Mouse (Mus musculus): ENCODE data around the gene Zglp1. TPM values are rescaled to one million over a fixed set of nuclear protein-coding genes. Genes with fewer than 3 reads are reported as not detected.
A peak's percentile ranks its signal among the peaks of the same experiment; 100 is the strongest.
"Not testable (repeated sequence)": the region's sequence is repeated elsewhere in the genome, so short reads cannot be mapped to it uniquely, and the experiment has no call there.

Gene Zglp1
- total RNA-seq, 2 experiments from 2014 or later, result 10.2 TPM; not detected in 1

- no peak for ATAC-seq (replicated peaks; ENCODE audit: low FRiP score, low TSS enrichment, poor library complexity, severe bottlenecking)
Observed at GRCm38 (mm10) chr9:21074173-21074572, 7.3 kb upstream of the Zglp1 start.

DNA sequence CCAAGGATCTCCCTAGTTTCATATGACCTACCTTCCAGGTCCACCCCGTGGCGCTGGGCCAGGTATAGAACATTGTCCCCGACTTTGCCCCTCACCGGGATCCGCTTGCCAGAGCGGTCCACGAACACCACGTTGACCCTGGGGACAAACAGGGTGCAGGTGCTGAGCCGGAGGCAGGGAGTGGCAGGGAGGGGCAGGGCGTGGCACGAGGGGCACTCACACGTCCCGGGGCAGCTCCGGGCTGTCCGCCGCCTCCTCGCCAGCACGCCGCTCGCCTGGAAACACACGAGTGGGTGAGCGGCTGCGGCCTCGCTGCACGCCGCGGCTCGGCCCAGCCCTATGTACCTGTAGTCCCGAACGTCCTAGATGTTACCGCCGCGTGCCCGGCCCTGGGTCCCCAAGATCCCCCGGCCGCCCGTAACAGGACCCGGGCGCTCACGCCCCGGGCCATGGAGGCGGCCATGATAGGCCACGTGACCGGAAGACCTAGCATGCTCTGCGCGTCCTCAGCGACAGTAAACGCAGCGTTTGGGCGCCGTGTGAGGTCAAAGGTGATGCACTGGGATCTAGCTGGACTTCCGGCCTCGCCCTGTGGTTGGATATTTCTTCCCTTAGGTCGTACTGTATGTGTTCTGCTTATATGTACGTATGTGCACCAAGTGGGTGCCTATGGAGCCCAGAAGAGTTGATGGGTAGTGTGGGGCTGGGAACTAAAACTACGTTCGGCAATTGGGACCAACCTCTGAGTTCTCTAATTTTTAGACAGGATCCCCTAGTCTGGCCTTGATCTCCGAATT is 6.3 kb upstream of the Zglp1 start, which contains the start of the genes Gm49373 and Fdx1l:
Gm49373 (minus strand) TSS at position 53 of the 797 bp plus-strand sequence.
Fdx1l (minus strand) TSS at position 571 of the 797 bp plus-strand sequence.
- peak; percentile 89 for ATAC-seq (replicated peaks; ENCODE audit: low FRiP score, low TSS enrichment, poor library complexity, severe bottlenecking)

GRCm38 (mm10) chr9:21072641-21073040 is 5.7 kb upstream of the Zglp1 start:
- peak; percentile 6; the same call in 1 of the 2 replicates for ATAC-seq (replicated peaks; ENCODE audit: low FRiP score, low TSS enrichment, poor library complexity, severe bottlenecking)

GRCm38 (mm10) chr9:21062928-21063327 is 4.0 kb downstream of the Zglp1 start:
- ATAC-seq (replicated peaks; ENCODE audit: low FRiP score, low TSS enrichment, poor library complexity, severe bottlenecking), result no peak

DNA sequence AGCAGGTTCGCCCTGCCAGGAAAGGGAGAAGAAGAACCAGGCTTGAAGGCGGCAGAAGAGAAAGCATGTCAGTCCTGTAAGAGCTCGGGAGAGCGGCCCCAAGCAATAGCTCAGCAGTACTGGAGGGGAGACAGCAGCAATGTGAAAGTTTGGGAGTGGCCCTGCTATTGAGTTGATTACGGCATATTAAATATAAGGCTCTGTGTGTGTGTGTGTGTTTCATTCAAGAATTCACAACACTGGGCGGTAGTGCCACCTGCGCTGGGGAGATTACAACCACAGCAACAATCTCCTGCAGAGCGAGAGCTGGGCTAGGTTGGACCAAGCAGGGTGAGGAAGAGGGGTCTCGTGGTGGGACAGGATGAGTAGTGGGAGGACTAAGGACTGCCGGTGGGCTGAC is 15.3 kb downstream of the Zglp1 start:
- peak; percentile 96 for ATAC-seq (replicated peaks; ENCODE audit: low FRiP score, low TSS enrichment, poor library complexity, severe bottlenecking)

- ATAC-seq (replicated peaks; ENCODE audit: low FRiP score, low TSS enrichment, poor library complexity, severe bottlenecking), result no peak
Observed at GRCm38 (mm10) chr9:21045235-21045634, 21.7 kb downstream of the Zglp1 start.

- not testable (repeated sequence) for ATAC-seq (replicated peaks; ENCODE audit: low FRiP score, low TSS enrichment, poor library complexity, severe bottlenecking)
Observed at GRCm38 (mm10) chr9:21044785-21045184, 22.1 kb downstream of the Zglp1 start.

- no peak for ATAC-seq (replicated peaks; ENCODE audit: low FRiP score, low TSS enrichment, poor library complexity, severe bottlenecking)
Observed at GRCm38 (mm10) chr9:21043563-21043962, 23.3 kb downstream of the Zglp1 start.

DNA sequence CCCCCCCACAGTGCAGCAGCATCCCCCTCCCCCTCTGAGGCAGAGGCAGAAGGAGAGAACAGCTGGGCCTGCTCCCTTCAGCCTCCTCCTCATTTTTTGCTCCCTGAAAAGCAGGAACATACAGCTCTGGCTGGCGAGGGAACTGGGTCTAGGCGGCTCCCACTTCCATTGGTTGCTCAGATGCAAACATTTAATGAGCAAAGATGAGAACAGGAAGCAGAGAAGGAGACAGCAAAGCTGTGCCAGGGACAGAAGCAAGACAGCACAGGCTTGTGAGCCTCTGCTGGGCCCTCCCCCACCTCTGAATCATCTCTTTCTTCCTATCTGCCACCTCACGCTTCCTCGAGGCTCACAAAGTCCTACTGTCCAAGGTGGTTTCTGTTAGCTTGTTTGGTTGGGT is 25.6 kb downstream of the Zglp1 start:
- no peak for ATAC-seq (replicated peaks; ENCODE audit: low FRiP score, low TSS enrichment, poor library complexity, severe bottlenecking)

- ATAC-seq (replicated peaks; ENCODE audit: low FRiP score, low TSS enrichment, poor library complexity, severe bottlenecking), result peak; percentile 60
Observed at GRCm38 (mm10) chr9:21039779-21040178, 27.1 kb downstream of the Zglp1 start.

GRCm38 (mm10) chr9:21037481-21037891 is 29.4 kb downstream of the Zglp1 start:
- ATAC-seq (replicated peaks; ENCODE audit: low FRiP score, low TSS enrichment, poor library complexity, severe bottlenecking), result no peak

- ATAC-seq (replicated peaks; ENCODE audit: low FRiP score, low TSS enrichment, poor library complexity, severe bottlenecking), result no peak
Observed at GRCm38 (mm10) chr9:21036666-21037065, 30.2 kb downstream of the Zglp1 start.

DNA sequence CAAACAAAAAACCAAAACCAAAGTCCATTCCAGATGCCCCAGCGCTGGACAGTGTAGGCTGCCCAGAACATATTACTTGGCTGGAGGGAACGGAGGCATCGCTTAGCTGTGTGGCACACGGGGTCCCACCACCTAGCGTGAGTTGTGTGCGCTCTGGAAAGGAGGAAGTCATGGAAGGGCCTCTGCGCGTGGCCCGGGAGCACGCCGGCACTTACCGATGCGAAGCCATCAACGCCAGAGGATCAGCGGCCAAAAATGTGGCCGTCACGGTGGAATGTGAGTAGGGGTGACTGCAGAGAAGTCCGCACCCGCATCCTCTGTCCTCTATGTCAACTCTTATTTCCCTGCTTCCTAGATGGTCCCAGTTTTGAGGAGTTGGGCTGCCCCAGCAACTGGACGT is 30.7 kb downstream of the Zglp1 start:
- no peak for ATAC-seq (replicated peaks; ENCODE audit: low FRiP score, low TSS enrichment, poor library complexity, severe bottlenecking)

DNA sequence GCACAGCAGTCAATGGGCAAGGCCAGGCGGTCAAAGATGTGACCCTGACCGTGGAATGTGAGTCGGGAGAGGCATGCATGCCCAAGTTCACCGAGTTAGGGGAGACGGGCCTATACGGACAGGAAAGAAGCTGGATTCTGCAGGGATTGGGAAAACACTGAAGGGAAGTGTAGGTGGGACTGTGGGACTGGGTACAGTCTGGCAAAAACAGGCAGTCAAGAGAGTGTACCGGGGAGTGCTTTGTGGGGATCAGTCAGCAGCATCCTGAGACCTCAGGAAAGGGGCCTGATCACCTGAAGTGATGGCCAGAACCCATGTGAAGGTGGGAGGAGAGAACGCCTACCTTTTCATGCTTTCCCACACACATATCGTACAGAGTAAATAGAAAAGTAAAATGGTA is 31.3 kb downstream of the Zglp1 start:
- no peak for ATAC-seq (replicated peaks; ENCODE audit: low FRiP score, low TSS enrichment, poor library complexity, severe bottlenecking)

DNA sequence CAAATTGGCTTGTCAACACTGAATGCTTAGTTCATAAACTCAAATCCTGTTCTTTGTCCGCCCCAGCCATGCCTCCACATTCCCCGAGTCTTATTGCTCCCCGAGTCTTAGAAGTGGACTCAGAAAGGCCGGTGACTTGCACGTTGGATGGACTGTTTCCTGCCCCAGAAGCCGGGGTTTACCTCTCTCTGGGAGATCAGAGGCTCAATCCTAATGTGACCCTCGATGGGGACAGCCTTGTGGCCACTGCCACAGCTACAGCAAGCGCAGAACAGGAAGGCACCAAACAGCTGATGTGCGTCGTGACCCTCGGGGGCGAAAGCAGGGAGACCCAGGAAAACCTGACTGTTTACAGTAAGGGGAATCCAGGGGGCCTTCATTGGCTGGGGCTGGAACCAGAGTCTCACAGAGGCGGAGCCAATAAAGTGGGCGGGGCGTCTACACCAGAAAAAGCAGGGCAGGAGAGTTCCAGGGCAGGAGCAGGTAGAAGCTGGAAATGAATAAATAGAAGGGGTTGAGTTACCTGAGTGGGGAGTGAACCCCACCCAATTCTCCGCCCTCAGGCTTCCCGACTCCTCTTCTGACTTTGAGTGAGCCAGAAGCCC is 32.3 kb downstream of the Zglp1 start:
- no peak for ATAC-seq (replicated peaks; ENCODE audit: low FRiP score, low TSS enrichment, poor library complexity, severe bottlenecking)

GRCm38 (mm10) chr9:21033136-21033535 is 33.8 kb downstream of the Zglp1 start:
- ATAC-seq (replicated peaks; ENCODE audit: low FRiP score, low TSS enrichment, poor library complexity, severe bottlenecking), result peak; percentile 46

GRCm38 (mm10) chr9:21032491-21032890 is 34.4 kb downstream of the Zglp1 start:
- ATAC-seq (replicated peaks; ENCODE audit: low FRiP score, low TSS enrichment, poor library complexity, severe bottlenecking), result no peak

DNA sequence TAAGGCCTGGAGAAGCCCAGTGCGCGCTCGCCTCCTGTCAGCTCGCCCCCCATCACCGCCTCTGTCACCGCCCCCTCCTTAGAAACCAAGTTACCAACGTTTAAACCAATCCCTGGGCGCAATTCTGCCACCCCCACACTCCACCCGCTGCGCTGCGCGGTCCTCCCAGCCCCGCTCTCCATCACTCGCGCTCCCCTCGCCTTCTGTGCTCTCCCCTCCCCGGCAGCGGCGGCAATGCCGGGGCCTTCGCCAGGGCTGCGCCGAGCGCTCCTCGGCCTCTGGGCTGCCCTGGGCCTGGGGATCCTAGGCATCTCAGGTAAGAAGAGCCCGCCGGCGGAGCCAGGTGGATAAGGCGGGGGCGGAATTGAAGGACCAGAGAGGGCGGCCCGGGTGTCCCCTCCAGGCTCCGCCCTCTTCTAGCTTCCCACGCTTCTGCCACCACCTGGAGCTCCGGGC is 35.0 kb downstream of the Zglp1 start, which contains the start of gene Icam5:
Icam5 (plus strand) TSS at position 178 of the 456 bp plus-strand sequence.
- ATAC-seq (replicated peaks; ENCODE audit: low FRiP score, low TSS enrichment, poor library complexity, severe bottlenecking), result no peak

DNA sequence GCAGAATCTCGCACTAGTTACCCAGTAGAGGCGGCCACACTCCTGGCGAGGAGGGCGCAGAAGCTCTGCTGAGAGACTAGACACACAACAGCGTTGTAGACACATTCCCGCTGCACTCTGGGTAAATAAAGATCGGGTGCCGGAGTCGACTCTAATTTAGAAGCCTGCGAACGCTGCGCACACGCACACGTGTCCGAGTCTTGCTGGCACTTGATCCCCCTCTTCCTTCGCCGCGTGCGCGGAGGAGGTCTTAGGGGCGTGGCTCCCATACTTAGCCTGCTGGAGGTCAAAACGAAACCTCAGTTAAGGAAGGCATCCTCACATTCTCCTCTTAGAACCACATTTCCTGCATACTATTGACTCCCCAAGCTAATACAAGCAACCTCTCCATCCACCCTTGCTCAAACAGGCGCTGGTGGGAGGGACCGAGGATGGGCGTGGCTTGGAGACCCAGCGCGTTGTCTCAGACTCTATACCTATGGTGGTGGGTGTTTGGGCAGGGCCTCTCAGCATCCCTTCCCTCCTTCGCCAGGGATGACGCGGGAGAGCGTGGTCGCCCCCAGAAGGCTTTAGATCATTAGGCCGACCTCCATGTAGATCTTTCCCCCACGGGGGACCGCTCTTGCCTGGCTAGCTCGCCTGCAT is 35.5 kb downstream of the Zglp1 start:
- peak; percentile 8 for ATAC-seq (replicated peaks; ENCODE audit: low FRiP score, low TSS enrichment, poor library complexity, severe bottlenecking)

DNA sequence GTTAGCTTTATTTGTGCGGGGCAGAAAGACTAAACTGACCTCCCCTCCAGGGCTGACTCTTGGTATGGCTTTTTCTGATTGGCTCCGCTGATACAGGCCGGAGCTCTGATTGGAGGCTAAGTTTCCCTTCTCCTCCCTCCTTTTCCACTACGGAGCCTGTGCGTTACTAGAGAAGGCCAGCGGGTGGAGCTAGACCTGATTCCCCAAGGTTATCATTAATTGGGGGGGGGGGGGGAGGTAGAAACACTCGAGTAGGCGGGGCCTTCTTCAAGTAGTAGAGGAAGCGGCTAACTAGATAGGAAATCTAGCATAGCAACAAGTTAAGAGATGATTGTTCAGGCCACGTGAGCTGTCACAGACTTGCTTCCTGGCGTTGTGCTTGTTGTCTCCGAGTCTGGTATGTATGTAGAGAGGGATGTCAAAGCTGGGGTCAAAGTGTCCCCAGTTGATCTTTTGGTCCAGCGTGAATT is 36.1 kb downstream of the Zglp1 start:
- ATAC-seq (replicated peaks; ENCODE audit: low FRiP score, low TSS enrichment, poor library complexity, severe bottlenecking), result peak; percentile 55
